Mouse (Mus musculus): ENCODE measurements around the gene P4hb.
"Not testable (repeated sequence)": the region's sequence is repeated elsewhere in the genome, so short reads cannot be mapped to it uniquely, and the experiment has no call there.

The P4hb gene

DNA sequence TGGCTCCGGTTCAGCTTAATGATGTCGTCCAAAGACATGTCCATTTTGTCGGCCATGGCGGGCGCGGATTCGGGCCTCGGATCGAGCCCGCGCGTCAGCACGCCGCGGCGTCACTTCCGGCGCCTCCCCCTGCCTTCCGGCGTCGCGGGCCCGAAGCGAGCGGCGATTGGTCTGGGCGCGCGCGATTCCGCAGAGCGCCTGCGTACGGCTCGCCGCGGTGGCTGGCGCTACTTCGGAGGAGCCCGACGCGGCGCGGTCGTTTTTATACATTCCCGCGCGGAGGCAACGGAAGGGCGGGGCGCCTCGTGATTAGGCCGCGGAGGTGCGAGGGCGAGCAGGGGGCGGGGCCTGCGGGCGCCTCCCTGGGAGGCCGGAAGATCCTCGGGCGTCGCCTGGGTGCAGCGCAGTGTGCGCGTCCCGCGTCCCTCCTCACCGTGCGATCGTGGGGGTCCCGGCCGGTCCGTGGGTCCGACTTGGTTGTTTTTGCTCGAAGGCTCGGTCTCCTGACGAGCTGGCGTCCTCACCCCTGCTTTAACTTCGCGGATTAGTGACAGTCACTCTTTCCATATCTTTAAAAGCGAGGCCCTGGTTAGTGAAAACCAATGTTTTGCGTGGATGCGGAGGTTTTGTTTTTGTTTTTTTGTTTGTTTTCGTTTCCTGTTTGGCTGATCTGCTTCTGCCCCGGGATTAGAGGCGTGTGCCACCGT lies 25.4 kb upstream of the P4hb start, which contains the start of the genes Alyref and Anapc11:
Alyref (minus strand) TSS at position 83 of the 707 bp plus-strand sequence.
Anapc11 (plus strand) TSS at position 139 of the 707 bp plus-strand sequence.
- peak; percentile 36 for DNase-seq (ENCODE audit: extremely low read depth, low read depth, low spot score)

DNA sequence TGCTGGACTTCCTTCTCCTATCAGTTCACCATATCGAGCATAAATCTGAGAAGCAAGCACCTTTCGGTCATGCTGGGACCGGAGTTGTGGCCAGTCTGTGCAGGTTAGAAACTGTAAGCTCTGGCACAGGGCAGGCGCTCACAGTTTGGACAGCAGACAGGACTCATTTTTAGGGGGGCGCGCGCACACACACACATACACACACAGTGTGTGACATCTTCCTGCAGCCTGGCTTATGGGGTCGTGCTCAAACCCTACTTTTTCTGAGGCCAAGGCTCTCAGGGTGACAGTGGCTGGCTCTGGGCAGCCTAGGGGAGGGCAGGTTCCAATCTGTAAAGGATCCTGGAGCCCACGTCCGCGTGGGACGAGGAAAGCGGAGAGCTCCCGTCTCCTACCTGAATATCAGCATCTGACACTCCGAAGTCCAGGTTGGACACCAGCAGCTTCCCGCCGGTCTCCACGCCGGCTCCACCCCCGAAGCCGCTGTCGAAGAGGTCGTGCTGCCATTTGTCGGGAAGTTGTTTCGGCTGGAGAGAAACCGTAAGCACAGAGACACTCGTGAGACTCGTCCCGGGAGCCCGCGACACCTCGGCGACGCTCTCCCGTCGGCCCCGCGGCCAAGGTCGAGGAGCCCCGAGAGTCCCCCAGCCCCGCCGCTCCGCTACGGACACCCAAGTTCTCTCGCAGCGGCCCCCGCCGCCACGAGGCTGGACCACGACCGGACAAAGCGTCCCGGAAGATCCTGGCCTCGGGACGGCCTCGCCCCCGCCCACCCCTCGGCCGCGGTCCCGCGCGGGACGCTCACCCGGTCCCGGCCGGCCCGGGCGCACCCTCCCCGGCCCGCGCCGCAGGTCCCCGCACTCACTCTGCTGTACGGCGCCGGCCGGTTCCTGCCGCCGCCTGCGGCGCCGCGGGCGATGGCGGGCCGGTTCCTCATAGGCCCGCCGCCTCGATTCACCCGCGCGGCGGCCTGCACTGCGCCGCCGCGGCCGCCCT lies 24.5 kb upstream of the P4hb start:
- no peak for DNase-seq (ENCODE audit: extremely low read depth, low read depth, low spot score)

DNA sequence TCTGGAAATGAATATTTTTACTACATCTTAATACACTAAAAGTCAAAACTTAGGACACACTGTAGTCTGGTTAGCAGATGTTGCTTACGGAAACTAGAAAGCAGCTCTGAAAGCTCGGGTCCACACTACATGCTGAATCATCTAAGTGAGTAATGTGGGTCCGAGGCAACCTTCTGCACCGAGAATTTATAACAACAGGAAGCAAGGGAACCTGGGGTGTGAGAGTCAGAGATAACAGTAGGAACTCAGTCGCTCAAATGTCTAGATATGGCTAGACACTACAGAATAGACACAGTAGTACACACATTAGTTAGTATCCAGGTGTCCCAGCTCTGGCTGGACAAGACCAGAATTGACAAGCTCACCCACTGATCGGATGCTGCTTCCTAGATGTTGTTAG lies 15.5 kb upstream of the P4hb start:
- no peak for DNase-seq (ENCODE audit: extremely low read depth, low read depth, low spot score)

DNA sequence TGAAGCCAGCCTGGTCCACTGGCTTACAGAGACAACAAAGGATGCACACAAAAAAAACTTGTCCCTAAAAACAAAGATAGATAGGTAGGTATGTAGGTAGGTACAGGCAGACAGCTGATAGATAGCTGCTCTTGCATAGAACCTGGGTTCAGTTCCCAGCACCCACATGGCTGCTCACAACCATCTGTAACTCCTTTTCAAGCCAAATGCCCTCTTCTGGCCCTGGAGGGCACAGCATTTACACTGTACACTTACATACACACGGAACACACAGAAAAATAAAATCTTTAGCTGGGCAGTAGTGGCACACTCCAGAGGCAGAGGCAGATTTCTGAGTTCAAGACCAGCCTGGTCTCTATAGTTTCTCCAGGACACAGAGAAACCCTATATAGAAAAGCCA lies 10.9 kb upstream of the P4hb start:
- DNase-seq (ENCODE audit: extremely low read depth, low read depth, low spot score): no peak

DNA sequence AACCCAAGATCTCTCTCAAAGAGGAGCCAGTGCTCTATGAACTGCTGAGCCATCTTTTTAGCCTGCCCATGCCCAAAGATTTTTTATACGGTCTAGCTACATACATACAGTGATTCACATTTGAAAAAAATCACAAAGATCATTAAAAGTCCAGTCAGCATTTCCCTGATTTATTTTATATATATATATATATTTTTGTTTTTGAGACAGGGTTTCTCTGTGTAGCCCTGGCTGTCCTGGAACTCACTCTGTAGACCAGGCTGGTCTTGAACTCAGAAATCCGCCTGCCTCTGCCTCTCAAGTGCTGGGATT lies 9.9 kb upstream of the P4hb start:
- DNase-seq (ENCODE audit: extremely low read depth, low read depth, low spot score): not testable (repeated sequence)

DNA sequence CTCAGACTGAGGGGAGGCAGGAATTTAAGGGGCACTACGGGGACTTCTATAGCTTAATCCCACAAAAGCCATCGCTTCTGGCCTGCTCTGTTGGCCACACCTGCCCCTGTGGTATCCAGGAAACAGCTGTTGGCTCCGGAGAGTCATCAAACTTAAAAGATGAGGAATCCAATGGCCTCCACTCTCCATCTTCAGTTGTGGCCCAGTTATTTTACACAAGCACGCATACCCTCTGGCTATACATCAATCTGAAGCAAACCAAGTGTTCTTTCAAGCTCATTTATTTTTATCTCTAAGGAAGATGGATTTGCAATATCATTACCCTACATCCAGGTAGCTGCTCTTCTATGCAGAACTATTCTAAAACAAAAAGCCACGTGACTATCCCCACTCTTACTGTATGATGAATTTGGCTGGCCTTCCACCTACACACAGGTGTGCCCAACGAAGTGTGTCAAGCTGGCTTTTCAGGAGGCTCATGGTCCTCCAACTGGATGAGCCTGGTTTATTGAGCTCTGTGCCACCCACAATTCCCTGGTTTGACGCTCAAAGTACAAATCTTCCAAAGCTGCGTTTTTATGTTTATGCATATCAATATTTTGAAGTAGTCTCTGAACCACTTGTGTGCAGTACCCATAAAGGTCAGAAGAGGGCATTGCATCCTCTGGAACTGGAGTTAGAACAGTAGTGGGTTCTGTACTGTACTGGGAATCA lies 9.4 kb upstream of the P4hb start:
- DNase-seq (ENCODE audit: extremely low read depth, low read depth, low spot score): no peak

DNA sequence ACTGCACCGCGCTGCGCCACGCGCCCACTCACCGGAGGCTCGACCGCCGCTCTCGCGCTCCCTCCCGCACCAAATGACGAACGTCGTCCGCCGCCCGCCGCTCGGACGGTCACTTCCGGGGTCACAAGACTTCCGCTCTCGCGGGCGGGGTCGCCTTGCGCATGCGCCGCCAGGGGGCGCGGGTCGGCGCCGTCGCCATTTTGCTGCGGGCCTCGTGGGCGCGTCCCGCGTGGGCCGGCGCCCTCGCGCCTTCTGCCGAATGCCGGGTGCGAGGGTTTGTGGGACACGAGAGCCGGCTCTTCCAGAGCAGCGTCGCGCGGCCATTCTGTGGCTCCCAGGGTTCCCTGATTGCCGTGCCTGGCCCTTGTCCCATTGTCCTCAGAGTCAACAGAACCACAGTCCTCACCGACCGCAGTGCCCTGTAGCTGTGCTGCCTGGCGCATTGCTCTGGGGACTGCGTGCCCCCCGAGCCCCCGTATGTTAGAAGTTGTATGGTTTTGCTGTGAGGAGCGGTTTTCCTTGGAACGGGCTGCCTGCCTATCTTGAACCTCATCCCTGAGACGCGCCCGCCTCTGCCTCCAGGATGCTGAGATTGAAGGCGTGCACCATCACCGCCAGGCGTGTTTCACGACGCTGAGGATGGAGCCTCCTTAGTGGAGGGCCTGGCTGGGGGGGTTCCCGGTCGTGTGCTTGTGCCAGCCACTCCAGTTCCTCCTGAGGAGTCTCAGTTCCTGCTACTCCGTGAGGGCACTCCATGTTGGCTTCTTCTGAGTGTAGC lies 8.6 kb upstream of the P4hb start, which contains the start of gene Arhgdia:
Arhgdia (minus strand) TSS at position 135 of the 778 bp plus-strand sequence.
- DNase-seq (ENCODE audit: extremely low read depth, low read depth, low spot score): no peak

DNA sequence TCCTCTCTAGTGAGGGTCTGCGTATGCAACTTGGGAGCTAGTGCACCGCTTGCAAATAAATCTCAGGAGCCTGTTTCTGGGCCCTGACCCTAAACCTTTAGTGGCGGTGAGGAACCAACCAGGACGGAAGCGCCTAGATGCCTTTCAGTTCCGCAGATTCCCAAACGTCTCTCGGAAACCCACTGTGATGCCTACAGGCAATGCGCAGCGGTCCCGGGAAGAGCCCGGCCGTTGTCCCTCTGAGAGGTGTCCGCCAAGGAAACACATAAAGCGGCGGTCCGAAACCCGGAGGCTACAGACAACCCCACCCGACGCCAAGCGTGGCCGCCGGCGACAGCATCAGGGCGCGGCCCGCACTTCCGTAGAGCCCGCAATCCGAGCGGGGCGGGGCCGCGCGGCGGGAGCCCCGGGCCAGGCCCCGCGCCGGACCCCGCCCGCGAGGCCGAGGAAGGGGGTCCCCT lies 7.8 kb upstream of the P4hb start:
- DNase-seq (ENCODE audit: extremely low read depth, low read depth, low spot score): no peak

DNA sequence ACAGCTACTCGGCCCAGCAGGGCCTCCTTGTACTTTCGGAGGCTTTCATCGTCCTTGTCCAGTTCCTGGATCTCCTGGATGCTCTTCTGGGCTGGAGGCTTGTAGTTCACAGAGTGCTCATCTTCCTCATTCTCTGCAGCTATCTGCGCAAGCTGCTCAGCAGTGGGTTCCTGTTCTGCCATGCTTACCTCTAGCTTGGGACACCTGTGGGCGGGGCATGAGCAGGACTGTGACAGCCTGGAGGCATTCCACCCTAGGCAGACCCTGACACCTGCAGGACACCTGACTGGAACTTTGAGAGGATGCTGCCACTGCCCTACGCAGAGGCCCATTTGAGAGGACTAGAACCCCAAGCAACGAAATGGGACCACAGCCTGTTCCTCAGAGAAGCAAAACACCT lies 7.1 kb upstream of the P4hb start:
- no peak for DNase-seq (ENCODE audit: extremely low read depth, low read depth, low spot score)

DNA sequence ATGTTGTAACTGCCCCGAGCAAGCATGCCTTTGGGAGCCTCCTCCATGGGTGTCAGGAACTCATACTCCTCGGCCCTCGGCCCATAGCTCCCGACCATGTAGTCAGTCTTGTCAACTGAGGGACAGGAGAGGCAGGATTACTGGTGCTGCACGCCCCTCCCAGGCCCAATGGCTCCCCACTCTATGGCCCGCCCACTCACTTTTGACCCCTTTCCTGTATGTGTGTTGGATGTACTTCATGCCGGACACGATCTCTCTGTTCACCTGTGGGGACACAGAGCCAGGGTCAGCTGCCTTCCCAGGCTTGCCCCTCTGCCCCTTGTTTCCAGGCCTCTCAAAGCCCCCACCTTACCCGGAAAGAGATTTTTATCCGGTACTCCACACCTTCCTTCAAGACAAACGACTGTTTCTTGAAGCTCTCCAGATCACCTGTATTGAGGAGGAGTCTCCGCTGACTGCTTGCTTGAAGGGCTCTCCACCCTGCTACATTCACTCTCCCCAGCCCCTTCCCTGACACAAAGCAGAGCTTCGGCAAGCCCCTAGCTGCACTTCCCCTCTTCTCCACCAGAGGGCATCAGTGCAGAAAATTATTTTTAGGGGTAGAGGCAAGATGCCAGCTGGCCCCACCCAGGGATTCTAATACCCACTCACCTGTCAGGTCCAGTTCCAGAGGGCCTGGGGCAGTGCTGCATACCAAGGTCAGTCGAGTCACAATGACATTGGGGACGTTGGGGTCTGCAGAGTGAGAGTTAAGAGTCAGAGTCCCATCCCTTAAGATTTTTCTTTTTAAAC lies 6.5 kb upstream of the P4hb start:
- no peak for DNase-seq (ENCODE audit: extremely low read depth, low read depth, low spot score)

DNA sequence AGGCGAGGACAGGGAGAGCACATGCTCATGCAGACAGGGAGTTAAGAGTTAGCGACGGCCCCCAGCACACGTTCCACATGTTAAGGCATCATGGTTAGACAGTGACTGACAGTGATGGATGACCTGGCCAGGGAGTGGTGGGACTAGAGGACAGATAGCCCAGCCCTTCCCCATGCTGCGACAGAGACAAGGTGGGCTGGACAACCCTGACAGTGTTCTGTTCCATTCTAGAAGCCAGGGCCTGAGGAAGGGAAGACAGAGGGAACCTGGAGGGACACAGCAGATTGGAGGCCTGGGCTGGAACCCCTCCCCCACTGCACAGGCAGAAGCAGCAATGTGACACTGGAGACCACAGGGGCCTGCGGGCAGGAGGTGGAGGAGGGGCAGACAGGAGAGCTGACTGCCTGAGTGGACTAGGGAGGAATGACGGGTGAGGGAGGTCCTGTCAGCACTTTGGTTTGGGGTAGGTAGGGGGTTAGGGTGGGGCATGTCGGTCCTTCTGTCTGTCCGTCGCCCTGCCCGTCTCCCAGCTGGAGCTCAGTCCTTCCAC lies 5.7 kb upstream of the P4hb start:
- DNase-seq (ENCODE audit: extremely low read depth, low read depth, low spot score): no peak

DNA sequence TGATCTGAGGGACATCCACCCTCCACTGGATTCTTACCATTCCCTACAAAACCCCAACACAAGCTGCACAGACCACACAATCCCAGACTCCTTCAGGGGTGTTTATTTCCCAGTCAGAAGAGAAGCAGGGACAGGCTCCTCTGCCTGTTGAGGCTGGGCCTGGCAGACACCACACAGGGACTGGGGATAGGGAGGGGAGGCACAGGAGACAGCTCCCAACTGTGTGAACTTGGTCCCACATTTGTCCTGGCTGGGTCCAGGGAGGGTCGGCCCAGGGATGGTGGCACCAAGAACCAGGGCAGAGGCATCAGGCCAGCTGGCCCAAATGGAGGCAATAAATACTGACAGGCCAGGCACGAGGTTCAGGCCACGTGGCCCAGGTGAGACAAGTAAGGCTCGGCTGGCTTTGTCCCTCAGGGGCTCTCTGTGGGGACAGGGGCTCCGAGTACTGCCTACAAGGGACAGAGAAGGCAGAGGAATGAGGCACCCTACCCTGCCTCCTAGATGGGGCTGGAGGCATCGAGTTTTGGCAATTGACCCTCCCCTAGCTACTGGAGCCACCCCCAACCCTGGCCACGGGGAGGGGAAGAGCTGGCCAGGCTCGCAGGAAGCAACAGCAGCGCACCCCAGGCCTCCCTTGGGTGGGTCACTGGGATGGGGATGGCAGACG lies 5.1 kb upstream of the P4hb start:
- DNase-seq (ENCODE audit: extremely low read depth, low read depth, low spot score): no peak

DNA sequence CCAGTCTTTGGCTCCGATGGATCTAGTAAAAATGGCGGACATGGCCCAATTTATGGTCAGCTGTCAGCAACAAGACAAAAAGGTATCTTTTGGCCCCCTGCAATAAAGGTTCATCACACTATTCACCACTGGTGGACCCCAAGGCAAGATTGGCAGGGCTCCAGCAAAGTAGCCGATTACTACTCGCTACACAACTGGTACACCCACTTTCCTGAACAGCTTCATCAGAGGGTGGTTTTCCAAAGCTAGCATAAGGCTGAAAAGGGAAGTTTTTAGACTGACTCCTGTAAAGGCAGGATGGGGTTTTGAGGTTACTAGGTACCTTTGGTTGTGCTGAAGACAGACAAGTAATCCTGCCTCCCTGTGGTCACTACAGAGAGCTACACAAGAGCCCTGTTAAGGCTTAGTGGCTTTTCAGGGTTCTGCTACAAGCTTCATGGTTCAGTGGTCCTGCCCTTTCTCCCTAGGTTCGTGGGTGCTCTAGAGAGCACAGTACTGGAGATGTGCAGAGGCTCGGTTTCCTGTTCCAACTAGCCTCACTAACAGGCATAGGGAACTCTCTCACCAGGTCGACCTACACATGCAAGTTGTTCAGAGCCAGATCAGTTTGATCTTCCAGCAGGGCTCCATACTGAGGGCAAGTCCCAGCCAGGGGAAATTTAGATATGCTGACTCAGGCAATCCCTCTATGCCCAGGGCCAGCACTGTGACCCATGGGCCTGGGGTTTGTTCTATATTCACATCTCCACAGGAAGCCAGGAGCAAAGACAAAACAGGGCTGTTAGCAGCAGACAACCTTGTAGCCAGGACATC lies 4.4 kb upstream of the P4hb start:
- DNase-seq (ENCODE audit: extremely low read depth, low read depth, low spot score): no peak

DNA sequence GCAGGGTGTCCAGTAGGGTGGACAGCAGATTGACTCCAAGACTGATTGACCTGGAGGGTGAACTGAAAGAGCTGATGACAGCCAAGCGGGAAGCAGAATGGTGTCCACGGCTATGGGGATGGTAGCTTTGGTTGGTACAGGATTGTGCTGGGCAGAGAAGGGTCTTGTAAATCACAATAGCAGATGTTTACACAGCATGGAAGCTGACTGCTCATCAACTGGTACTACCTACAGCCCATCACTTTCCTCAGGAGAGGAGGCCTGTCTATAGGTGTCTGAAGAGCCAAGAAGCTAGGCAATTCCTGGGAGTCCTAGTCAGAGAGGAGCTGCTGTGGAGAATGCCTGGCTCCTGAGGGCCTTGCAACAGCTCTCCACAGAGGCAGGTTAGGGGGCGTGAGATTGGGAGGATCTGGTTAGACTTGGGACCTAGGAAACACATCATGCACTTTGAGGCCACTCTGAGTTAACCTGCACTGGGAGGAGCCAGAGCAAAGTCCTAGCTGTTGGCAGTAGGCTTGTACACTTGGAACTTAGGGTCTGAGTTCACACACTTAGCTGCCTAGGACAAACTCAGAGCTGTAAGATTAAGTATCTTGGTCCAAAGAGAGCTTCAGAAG lies 3.4 kb upstream of the P4hb start:
- no peak for DNase-seq (ENCODE audit: extremely low read depth, low read depth, low spot score)

DNA sequence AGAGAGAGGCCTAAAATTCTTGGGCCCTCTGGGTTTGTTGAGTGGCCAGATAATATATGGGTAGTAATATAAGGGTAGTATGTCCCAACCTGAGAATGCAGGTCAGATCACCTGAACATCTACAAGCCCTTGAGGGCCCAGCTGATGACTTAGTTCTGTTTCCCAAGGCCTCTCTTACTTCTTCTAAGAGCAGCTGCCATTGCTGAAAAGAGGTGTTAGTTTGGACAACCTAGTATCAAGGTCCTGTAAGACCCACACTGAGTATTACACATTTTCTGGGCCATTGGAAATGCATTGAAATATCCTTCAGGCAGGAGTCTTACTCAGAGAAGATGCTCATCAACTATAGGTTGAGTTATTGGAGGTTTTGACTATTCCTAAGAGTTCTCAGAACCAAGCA lies 2.9 kb upstream of the P4hb start:
- no peak for DNase-seq (ENCODE audit: extremely low read depth, low read depth, low spot score)

DNA sequence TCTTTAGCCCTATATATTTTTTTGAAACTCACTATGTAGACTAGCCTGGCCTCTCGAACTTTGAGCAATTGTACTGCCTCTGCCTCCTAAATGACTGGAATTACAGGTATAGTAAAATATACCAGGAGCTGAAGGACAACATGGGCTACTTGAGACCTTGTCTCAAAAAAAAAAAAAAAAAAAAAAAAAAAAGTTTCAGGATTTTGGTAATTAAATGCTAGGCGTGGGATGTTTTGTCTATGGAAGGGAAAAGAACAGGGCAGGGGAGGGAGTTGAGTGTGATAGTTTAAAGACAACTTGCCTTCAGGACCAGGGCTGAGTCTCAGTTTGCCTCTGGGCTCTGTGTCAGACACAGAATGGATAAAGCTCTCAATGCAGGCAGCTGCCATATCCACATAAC lies 2.0 kb upstream of the P4hb start:
- no peak for DNase-seq (ENCODE audit: extremely low read depth, low read depth, low spot score)

DNA sequence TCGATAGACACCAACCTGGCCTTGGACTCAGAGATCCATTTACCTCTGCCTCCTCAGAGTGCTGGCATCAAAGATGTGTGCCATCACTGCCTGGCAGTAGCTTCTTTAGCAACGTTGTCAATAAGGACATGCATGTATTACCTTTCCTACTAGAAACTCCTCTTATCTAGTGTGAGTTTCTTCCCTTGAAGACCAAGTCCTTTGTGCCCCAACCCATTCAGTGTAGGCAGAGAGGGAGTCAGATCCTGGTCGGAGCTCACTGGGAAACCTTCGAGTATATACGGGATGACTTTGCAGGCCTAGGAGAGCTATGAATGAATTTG lies 1.2 kb upstream of the P4hb start:
- DNase-seq (ENCODE audit: extremely low read depth, low read depth, low spot score): no peak
